Mouse (Mus musculus): ENCODE data around the gene Ddi2. TPM values are rescaled to one million over a fixed set of nuclear protein-coding genes. Genes with fewer than 3 reads are reported as not detected.

The Ddi2 gene
- polyA plus RNA-seq, 1 experiment from 2014 or later: 25.7 TPM

- no peak for ATAC-seq (ENCODE audit: insufficient read depth, low FRiP score, low TSS enrichment)
- peaks cover 9% of the 10 kb centered on the region for H3K4me1 ChIP-seq (ENCODE audit: control insufficient read depth, insufficient read depth, low read length)
- no peak overlapping the region for H3K4me2 ChIP-seq (ENCODE audit: low read depth)
- DNase-seq (ENCODE audit: low spot score): no peak
- H3K4me3 ChIP-seq (ENCODE audit: low read depth, low read length): no peak overlapping the region
- H3K27ac ChIP-seq (ENCODE audit: low read depth, low read length): no peak overlapping the region
- 88% methylated on average over 4 of the region's 4 CpGs for WGBS
- H3K9ac ChIP-seq (ENCODE audit: low read length): no peak overlapping the region
- H3K9me3 ChIP-seq (ENCODE audit: control insufficient read depth, low read length): no peaks in the 10 kb centered on the region
- H3K27me3 ChIP-seq (ENCODE audit: control insufficient read depth, insufficient read depth, low read length): no peaks in the 10 kb centered on the region
- no peaks in the 10 kb centered on the region for H3K36me3 ChIP-seq (ENCODE audit: control insufficient read depth, insufficient read depth, low read length)
Measured at GRCm38 (mm10) chr4:141717633-141718032, 5.6 kb downstream of the Ddi2 start.

GRCm38 (mm10) chr4:141715027-141715426 lies 8.2 kb downstream of the Ddi2 start:
- no peaks in the 10 kb centered on the region for H3K27me3 ChIP-seq (ENCODE audit: control insufficient read depth, insufficient read depth, low read length)
- H3K9ac ChIP-seq (ENCODE audit: low read length): no peak overlapping the region
- no peak overlapping the region for H3K4me2 ChIP-seq (ENCODE audit: low read depth)
- no peak overlapping the region for H3K4me3 ChIP-seq (ENCODE audit: low read depth, low read length)
- no peak for DNase-seq (ENCODE audit: low spot score)
- H3K4me1 ChIP-seq (ENCODE audit: control insufficient read depth, insufficient read depth, low read length): no peaks in the 10 kb centered on the region
- ATAC-seq (ENCODE audit: insufficient read depth, low FRiP score, low TSS enrichment): no peak
- H3K9me3 ChIP-seq (ENCODE audit: control insufficient read depth, low read length): no peaks in the 10 kb centered on the region
- 0 out of 2 replicates have a peak, but pooled peaks cover 2% of the 10 kb centered on the region for H3K36me3 ChIP-seq (ENCODE audit: control insufficient read depth, insufficient read depth, low read length)
- 49% methylated on average over 2 of the region's 2 CpGs for WGBS
- H3K27ac ChIP-seq (ENCODE audit: low read depth, low read length): no peak overlapping the region

- H3K27ac ChIP-seq (ENCODE audit: low read depth, low read length): no peak overlapping the region
- no peak for ATAC-seq (ENCODE audit: insufficient read depth, low FRiP score, low TSS enrichment)
- no peak overlapping the region for H3K9ac ChIP-seq (ENCODE audit: low read length)
- no peak overlapping the region for H3K4me3 ChIP-seq (ENCODE audit: low read depth, low read length)
- H3K4me2 ChIP-seq (ENCODE audit: low read depth): no peak overlapping the region
- no peaks in the 10 kb centered on the region for H3K27me3 ChIP-seq (ENCODE audit: control insufficient read depth, insufficient read depth, low read length)
- H3K36me3 ChIP-seq (ENCODE audit: control insufficient read depth, insufficient read depth, low read length): peaks cover 9% of the 10 kb centered on the region
- 53% methylated on average over 5 of the region's 5 CpGs for WGBS
- H3K9me3 ChIP-seq (ENCODE audit: control insufficient read depth, low read length): no peaks in the 10 kb centered on the region
- DNase-seq (ENCODE audit: low spot score): no peak
- H3K4me1 ChIP-seq (ENCODE audit: control insufficient read depth, insufficient read depth, low read length): no peaks in the 10 kb centered on the region
Measured at GRCm38 (mm10) chr4:141713598-141714142, 9.5 kb downstream of the Ddi2 start.

- Histone ChIP-seq H3K4me1 (ENCODE audit: control insufficient read depth, insufficient read depth, low read length) (no peaks in the 10 kb centered on the region), H3K27ac (ENCODE audit: low read depth, low read length) (no peak overlapping the region), H3K27me3 (ENCODE audit: control insufficient read depth, insufficient read depth, low read length) (no peaks in the 10 kb centered on the region), H3K9ac (ENCODE audit: low read length) (no peak overlapping the region), H3K9me3 (ENCODE audit: control insufficient read depth, low read length) (no peaks in the 10 kb centered on the region), H3K4me3 (ENCODE audit: low read depth, low read length) (no peak overlapping the region), H3K4me2 (ENCODE audit: low read depth) (no peak overlapping the region), H3K36me3 (ENCODE audit: control insufficient read depth, insufficient read depth, low read length) (peaks cover 12% of the 10 kb centered on the region)
- no peak for ATAC-seq (ENCODE audit: insufficient read depth, low FRiP score, low TSS enrichment)
- 90% methylated on average over 1 of the region's 1 CpGs for WGBS
- DNase-seq (ENCODE audit: low spot score): no peak
Measured at GRCm38 (mm10) chr4:141711250-141711649, 12.0 kb downstream of the Ddi2 start.

GRCm38 (mm10) chr4:141708971-141709370 lies 14.2 kb downstream of the Ddi2 start:
- no peak for ATAC-seq (ENCODE audit: insufficient read depth, low FRiP score, low TSS enrichment)
- DNase-seq (ENCODE audit: low spot score): no peak
- Histone ChIP-seq H3K4me1 (ENCODE audit: control insufficient read depth, insufficient read depth, low read length) (no peaks in the 10 kb centered on the region), H3K9ac (ENCODE audit: low read length) (no peak overlapping the region), H3K27ac (ENCODE audit: low read depth, low read length) (no peak overlapping the region), H3K36me3 (ENCODE audit: control insufficient read depth, insufficient read depth, low read length) (peaks cover 27% of the 10 kb centered on the region), H3K4me3 (ENCODE audit: low read depth, low read length) (no peak overlapping the region), H3K9me3 (ENCODE audit: control insufficient read depth, low read length) (no peaks in the 10 kb centered on the region), H3K4me2 (ENCODE audit: low read depth) (no peak overlapping the region), H3K27me3 (ENCODE audit: control insufficient read depth, insufficient read depth, low read length) (no peaks in the 10 kb centered on the region)
- WGBS: 97% methylated on average over 2 of the region's 2 CpGs

- Histone ChIP-seq H3K27ac (ENCODE audit: low read depth, low read length) (no peak overlapping the region), H3K27me3 (ENCODE audit: control insufficient read depth, insufficient read depth, low read length) (no peaks in the 10 kb centered on the region), H3K4me2 (ENCODE audit: low read depth) (no peak overlapping the region), H3K9ac (ENCODE audit: low read length) (no peak overlapping the region), H3K4me3 (ENCODE audit: low read depth, low read length) (no peak overlapping the region), H3K4me1 (ENCODE audit: control insufficient read depth, insufficient read depth, low read length) (no peaks in the 10 kb centered on the region), H3K9me3 (ENCODE audit: control insufficient read depth, low read length) (no peaks in the 10 kb centered on the region), H3K36me3 (ENCODE audit: control insufficient read depth, insufficient read depth, low read length) (peaks cover 27% of the 10 kb centered on the region)
- DNase-seq (ENCODE audit: low spot score): no peak
- WGBS: 92% methylated on average over 7 of the region's 7 CpGs
- no peak for ATAC-seq (ENCODE audit: insufficient read depth, low FRiP score, low TSS enrichment)
Measured at GRCm38 (mm10) chr4:141708005-141708404, 15.2 kb downstream of the Ddi2 start.

- Histone ChIP-seq H3K27ac (ENCODE audit: low read depth, low read length) (no peak overlapping the region), H3K36me3 (ENCODE audit: control insufficient read depth, insufficient read depth, low read length) (peaks cover 28% of the 10 kb centered on the region), H3K4me2 (ENCODE audit: low read depth) (no peak overlapping the region), H3K4me1 (ENCODE audit: control insufficient read depth, insufficient read depth, low read length) (no peaks in the 10 kb centered on the region), H3K27me3 (ENCODE audit: control insufficient read depth, insufficient read depth, low read length) (no peaks in the 10 kb centered on the region), H3K9me3 (ENCODE audit: control insufficient read depth, low read length) (no peaks in the 10 kb centered on the region), H3K9ac (ENCODE audit: low read length) (no peak overlapping the region), H3K4me3 (ENCODE audit: low read depth, low read length) (no peak overlapping the region)
- WGBS: 91% methylated on average over 4 of the region's 4 CpGs
- ATAC-seq (ENCODE audit: insufficient read depth, low FRiP score, low TSS enrichment): no peak
- no peak for DNase-seq (ENCODE audit: low spot score)
Measured at GRCm38 (mm10) chr4:141705331-141705730, 17.9 kb downstream of the Ddi2 start.

- DNase-seq (ENCODE audit: low spot score): no peak
- H3K9ac ChIP-seq (ENCODE audit: low read length): no peak overlapping the region
- 89% methylated on average over 2 of the region's 2 CpGs for WGBS
- no peak overlapping the region for H3K4me2 ChIP-seq (ENCODE audit: low read depth)
- peaks cover 26% of the 10 kb centered on the region for H3K36me3 ChIP-seq (ENCODE audit: control insufficient read depth, insufficient read depth, low read length)
- no peak overlapping the region for H3K4me3 ChIP-seq (ENCODE audit: low read depth, low read length)
- no peak for ATAC-seq (ENCODE audit: insufficient read depth, low FRiP score, low TSS enrichment)
- H3K9me3 ChIP-seq (ENCODE audit: control insufficient read depth, low read length): no peaks in the 10 kb centered on the region
- no peaks in the 10 kb centered on the region for H3K27me3 ChIP-seq (ENCODE audit: control insufficient read depth, insufficient read depth, low read length)
- no peaks in the 10 kb centered on the region for H3K4me1 ChIP-seq (ENCODE audit: control insufficient read depth, insufficient read depth, low read length)
- no peak overlapping the region for H3K27ac ChIP-seq (ENCODE audit: low read depth, low read length)
Measured at GRCm38 (mm10) chr4:141704625-141705024, 18.6 kb downstream of the Ddi2 start.

- ATAC-seq (ENCODE audit: insufficient read depth, low FRiP score, low TSS enrichment) (no peak), DNase-seq (ENCODE audit: low spot score) (no peak)
- Histone ChIP-seq H3K9ac (ENCODE audit: low read length) (no peak overlapping the region), H3K36me3 (ENCODE audit: control insufficient read depth, insufficient read depth, low read length) (peaks cover 17% of the 10 kb centered on the region), H3K4me1 (ENCODE audit: control insufficient read depth, insufficient read depth, low read length) (no peaks in the 10 kb centered on the region), H3K4me2 (ENCODE audit: low read depth) (no peak overlapping the region), H3K27me3 (ENCODE audit: control insufficient read depth, insufficient read depth, low read length) (no peaks in the 10 kb centered on the region), H3K27ac (ENCODE audit: low read depth, low read length) (no peak overlapping the region), H3K4me3 (ENCODE audit: low read depth, low read length) (no peak overlapping the region), H3K9me3 (ENCODE audit: control insufficient read depth, low read length) (no peaks in the 10 kb centered on the region)
- 94% methylated on average over 8 of the region's 8 CpGs for WGBS
Measured at GRCm38 (mm10) chr4:141694719-141695118, 28.5 kb downstream of the Ddi2 start.

Data from neural tube, embryonic 11.5 days (tissue).